Mouse (Mus musculus): ENCODE data around the gene Cyp2a4. TPM values are rescaled to one million over a fixed set of nuclear protein-coding genes. Genes with fewer than 3 reads are reported as not detected.
"Not testable (repeated sequence)": the region's sequence is repeated elsewhere in the genome, so short reads cannot be mapped to it uniquely, and the experiment has no call there.

Cyp2a4 gene
- not detected for total RNA-seq (2021)
- long read RNA-seq, experiment 1, result 0 reads
- long read RNA-seq, experiment 2, result 0 reads

GRCm38 (mm10) chr7:26306926-26307325 is at the start of gene Cyp2a4:
Cyp2a4 (plus strand) TSS chr7:26307169.
- not testable (repeated sequence) for DNase-seq (ENCODE audit: low spot score in 2 of 2)

DNA sequence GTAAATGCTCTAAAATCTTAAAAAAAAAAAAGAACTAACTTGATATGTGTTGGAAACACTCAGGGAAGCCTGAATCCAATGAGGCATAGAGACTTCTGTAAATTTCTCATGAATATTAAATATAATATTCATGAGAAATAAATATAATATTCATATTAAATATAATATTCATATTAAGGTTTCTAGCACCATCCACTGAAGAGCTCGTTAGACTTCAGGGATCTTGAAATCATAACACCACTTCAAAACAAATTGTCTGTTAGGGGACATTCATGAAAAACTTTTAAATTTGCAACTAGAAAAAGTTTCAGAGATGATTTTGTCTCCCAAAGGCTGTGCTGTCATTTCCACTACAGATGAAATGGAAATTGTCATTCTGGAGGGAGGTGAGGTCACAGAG is 46.9 kb upstream of the Cyp2a4 start, which contains the start of gene Vmn1r184:
Gene Vmn1r184, plus strand, starts transcription at position 301 of the 400 bp plus-strand sequence.
- DNase-seq (ENCODE audit: low spot score in 2 of 2), result not testable (repeated sequence)

DNA sequence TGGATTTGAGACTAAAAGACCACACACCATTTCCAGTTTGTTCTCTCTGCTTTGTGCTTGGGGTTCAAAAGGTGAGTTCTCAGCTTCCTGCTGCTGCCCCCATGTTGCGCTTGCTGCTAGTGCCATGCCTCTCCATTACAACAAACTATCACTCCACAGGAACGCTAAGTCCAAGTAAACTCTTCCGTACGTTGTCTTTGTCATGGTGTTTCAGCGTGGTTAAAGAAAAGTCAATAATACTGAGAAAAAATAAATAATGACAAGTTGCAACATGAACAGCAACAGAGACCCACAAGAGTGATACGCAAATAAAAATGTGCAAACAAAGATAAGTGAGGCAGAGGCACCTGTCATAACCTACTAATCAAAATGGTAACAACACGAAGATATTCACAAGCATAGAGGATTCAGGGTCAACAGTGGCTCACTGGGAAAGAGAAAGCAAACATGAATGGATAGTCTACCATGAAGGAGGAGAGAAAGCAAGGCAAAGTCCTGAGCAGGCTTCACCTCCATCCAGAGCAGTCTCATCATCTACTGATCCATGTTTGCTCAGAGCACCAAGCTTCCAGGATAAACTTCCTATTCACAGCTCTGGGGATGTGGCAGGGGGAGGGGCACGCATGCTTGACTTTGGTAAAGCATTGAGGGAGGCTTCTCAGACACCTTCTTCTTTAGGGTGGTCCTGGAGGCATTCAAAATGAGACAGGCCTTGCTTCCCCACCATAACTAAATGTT is 3.4 kb upstream of the Cyp2a4 start:
- not testable (repeated sequence) for DNase-seq (ENCODE audit: low spot score in 2 of 2)

- not testable (repeated sequence) for DNase-seq (ENCODE audit: low spot score in 2 of 2)
Observed at GRCm38 (mm10) chr7:26311786-26312185, 4.8 kb downstream of the Cyp2a4 start.

- DNase-seq (ENCODE audit: low spot score in 2 of 2), result not testable (repeated sequence)
Observed at GRCm38 (mm10) chr7:26315194-26315593, 8.2 kb downstream of the Cyp2a4 start.

DNA sequence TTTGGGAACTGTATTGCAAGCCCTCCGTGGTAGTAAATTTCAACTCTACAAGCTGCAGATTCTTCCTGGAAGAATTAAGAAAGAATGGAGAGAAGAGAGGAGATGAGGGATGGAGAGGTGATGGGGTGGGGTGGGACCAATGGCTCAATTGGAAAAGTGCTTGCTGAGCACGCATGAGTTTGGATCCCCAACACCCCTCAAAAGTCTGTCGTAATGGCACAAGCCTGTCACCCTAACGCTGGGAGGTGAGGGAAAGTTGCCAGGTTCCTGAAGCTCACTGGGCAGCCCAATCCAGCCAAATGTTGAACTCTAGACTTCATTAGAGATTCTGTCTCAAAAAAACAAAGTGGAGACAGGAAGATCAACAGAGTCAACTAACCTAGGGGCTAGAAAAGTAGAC is 8.8 kb downstream of the Cyp2a4 start:
- DNase-seq (ENCODE audit: low spot score in 2 of 2), result not testable (repeated sequence)

DNA sequence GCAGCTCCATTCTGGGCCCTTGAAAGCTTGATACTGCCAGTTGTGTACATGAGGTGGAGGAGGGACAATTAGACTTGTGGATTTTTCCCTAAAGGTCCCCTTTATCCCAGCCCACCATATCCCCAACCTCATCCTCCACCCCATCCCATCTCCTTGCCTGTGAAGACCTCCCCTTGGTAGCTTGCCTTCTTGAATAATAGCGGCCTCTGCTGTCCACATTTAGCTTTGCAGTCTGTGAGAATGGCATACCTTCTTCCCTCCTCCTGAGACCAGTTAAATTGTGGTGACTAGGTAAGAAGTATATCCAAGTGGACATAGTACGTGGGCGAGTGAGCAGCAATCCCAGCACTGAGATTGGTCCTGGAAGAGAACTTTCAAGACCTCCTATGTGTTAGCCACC is 13.4 kb downstream of the Cyp2a4 start:
- not testable (repeated sequence) for DNase-seq (ENCODE audit: low spot score in 2 of 2)

GRCm38 (mm10) chr7:26350177-26350576 is 43.2 kb downstream of the Cyp2a4 start:
- DNase-seq (ENCODE audit: low spot score in 2 of 2), result not testable (repeated sequence)

DNA sequence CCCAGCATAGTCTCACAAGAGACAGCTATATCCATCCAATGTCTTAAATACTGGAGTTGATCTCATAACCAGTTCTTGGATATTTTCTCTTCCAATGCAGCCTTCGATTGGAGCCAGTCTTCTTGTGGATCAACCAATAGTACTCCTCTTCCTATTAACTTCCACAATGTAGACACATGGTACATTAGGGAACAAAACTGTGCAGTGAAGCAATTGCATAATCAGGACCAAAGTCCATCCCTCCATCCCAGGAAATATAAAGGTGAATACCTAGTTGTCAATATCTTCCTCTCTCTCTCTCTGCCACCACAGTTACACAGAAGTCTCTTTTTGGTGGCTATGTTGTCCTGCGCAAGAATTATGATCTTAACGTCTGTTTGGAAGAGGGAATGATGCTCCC is 45.3 kb downstream of the Cyp2a4 start:
- DNase-seq (ENCODE audit: low spot score in 2 of 2), result not testable (repeated sequence)

GRCm38 (mm10) chr7:26356719-26357118 is 49.8 kb downstream of the Cyp2a4 start:
- not testable (repeated sequence) for DNase-seq (ENCODE audit: low spot score in 2 of 2)

Other genes with a start within 250 kb of the Cyp2a4 start
- not detected for gene Cyp2b13, start 245.7 kb upstream of the Cyp2a4 start, total RNA-seq (2021)
- not detected for gene Cyp2b9, start 133.8 kb upstream of the Cyp2a4 start, total RNA-seq (2021)
- not detected for gene Vmn1r184, start 46.8 kb upstream of the Cyp2a4 start, total RNA-seq (2021)
- gene Nlrp9c, start 96.5 kb downstream of the Cyp2a4 start, total RNA-seq (2021), result not detected
- gene Nlrp4a, start 127.9 kb downstream of the Cyp2a4 start, total RNA-seq (2021), result not detected
- not detected for gene Nlrp9a, start 227.9 kb downstream of the Cyp2a4 start, total RNA-seq (2021)